Mouse (Mus musculus): ENCODE results near the gene Mfsd6. TPM values are rescaled to one million over a fixed set of nuclear protein-coding genes. Genes with fewer than 3 reads are reported as not detected.

Mfsd6 gene
- 1 to 10 TPM; 6.2 to 8.8 TPM for total RNA-seq (2023)

GRCm38 (mm10) chr1:52727056-52727900, at the start of gene Mfsd6:
Gene Mfsd6, minus strand, starts transcription at chr1:52727462.

GRCm38 (mm10) chr1:52630248-52630936, 96.9 kb downstream of the Mfsd6 start, which contains the start of gene Nemp2:
Gene Nemp2, plus strand, starts transcription at chr1:52630703.

Other genes starting within 250 kb of the Mfsd6 start
- gene Nab1, start 226.8 kb downstream of the Mfsd6 start, total RNA-seq (2023): 10 to 100 TPM; 55.8 to 58.6 TPM
- gene Nemp2, start 96.8 kb downstream of the Mfsd6 start, total RNA-seq (2023): 10 to 100 TPM; 46.8 to 61.6 TPM
- 10 to 100 TPM; 13.5 to 20.8 TPM for gene Inpp1, start 90.2 kb upstream of the Mfsd6 start, total RNA-seq (2023)
- gene Hibch, start 117.5 kb upstream of the Mfsd6 start, total RNA-seq (2023): 10 to 100 TPM; 22.2 to 22.3 TPM